Mouse (Mus musculus): Measurements from ENCODE around the gene Actr2. TPM values are rescaled to one million over a fixed set of nuclear protein-coding genes. Genes with fewer than 3 reads are reported as not detected.
"Not testable (repeated sequence)": the region's sequence is repeated elsewhere in the genome, so short reads cannot be mapped to it uniquely, and the experiment has no call there.

The Actr2 gene
- polyA plus RNA-seq, 1 experiment from 2014 or later = 107 TPM

- H3K4me1 ChIP-seq (ENCODE audit: control insufficient read depth, insufficient read depth, low read length) = no peaks in the 10 kb centered on the region
- peaks cover 42% of the 10 kb centered on the region for H3K36me3 ChIP-seq (ENCODE audit: control insufficient read depth, insufficient read depth, low read length)
- DNase-seq (no peak), ATAC-seq (ENCODE audit: low FRiP score, low TSS enrichment) (no peak)
- H3K4me3 ChIP-seq (replicated peaks; ENCODE audit: low read depth, low read length) = no peak overlapping the region
- H3K4me2 ChIP-seq (ENCODE audit: low read length) = no peak overlapping the region
- H3K27ac ChIP-seq (replicated peaks; ENCODE audit: low read depth, low read length) = no peak overlapping the region
- H3K9me3 ChIP-seq (ENCODE audit: control insufficient read depth, low read length) = no peaks in the 10 kb centered on the region
- no peaks in the 10 kb centered on the region for H3K27me3 ChIP-seq (ENCODE audit: control insufficient read depth, insufficient read depth, low read length)
- no peak overlapping the region for H3K9ac ChIP-seq (replicated peaks; ENCODE audit: low read length)
- 94% methylated on average over 1 of the region's 1 CpGs for WGBS
Observed at GRCm38 (mm10) chr11:20066106-20066505, 46.6 kb downstream of the Actr2 start.

DNA sequence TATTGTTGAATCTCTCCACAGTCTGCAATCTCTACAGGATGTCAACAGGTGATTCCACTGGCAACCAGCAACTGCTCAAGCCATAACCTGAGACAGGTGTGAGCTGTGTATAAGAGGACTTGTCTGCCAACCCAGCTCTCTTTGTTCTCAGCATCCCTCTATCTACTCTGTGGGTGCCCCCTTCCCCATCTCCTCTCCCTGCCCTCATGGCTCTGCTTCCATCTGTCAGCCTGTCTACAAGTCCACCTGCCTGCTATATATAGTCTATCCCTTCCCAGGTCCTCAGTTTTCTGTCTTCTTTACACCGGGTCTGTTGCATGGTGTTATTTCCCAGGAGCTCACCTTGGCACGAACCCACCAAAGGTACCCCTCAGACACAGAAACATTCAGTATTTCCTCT, 47.8 kb downstream of the Actr2 start:
- DNase-seq (no peak), ATAC-seq (ENCODE audit: low FRiP score, low TSS enrichment) (no peak)
- Histone ChIP-seq H3K27ac (replicated peaks; ENCODE audit: low read depth, low read length) (no peak overlapping the region), H3K27me3 (ENCODE audit: control insufficient read depth, insufficient read depth, low read length) (no peaks in the 10 kb centered on the region), H3K4me3 (replicated peaks; ENCODE audit: low read depth, low read length) (no peak overlapping the region), H3K4me2 (ENCODE audit: low read length) (no peak overlapping the region), H3K9ac (replicated peaks; ENCODE audit: low read length) (no peak overlapping the region), H3K4me1 (ENCODE audit: control insufficient read depth, insufficient read depth, low read length) (no peaks in the 10 kb centered on the region), H3K9me3 (ENCODE audit: control insufficient read depth, low read length) (no peaks in the 10 kb centered on the region), H3K36me3 (ENCODE audit: control insufficient read depth, insufficient read depth, low read length) (peaks cover 35% of the 10 kb centered on the region)
- 95% methylated on average over 2 of the region's 2 CpGs for WGBS

GRCm38 (mm10) chr11:20064086-20064485, 48.6 kb downstream of the Actr2 start:
- WGBS = 11% methylated on average over 2 of the region's 2 CpGs
- H3K4me2 ChIP-seq (ENCODE audit: low read length); H3K9ac ChIP-seq (replicated peaks; ENCODE audit: low read length); ATAC-seq (ENCODE audit: low FRiP score, low TSS enrichment); H3K27me3 ChIP-seq (ENCODE audit: control insufficient read depth, insufficient read depth, low read length); H3K4me1 ChIP-seq (ENCODE audit: control insufficient read depth, insufficient read depth, low read length); DNase-seq; H3K9me3 ChIP-seq (ENCODE audit: control insufficient read depth, low read length); H3K27ac ChIP-seq (replicated peaks; ENCODE audit: low read depth, low read length); H3K4me3 ChIP-seq (replicated peaks; ENCODE audit: low read depth, low read length): not testable (repeated sequence)
- H3K36me3 ChIP-seq (ENCODE audit: control insufficient read depth, insufficient read depth, low read length) = peaks cover 33% of the 10 kb centered on the region

GRCm38 (mm10) chr11:20062801-20063200, 49.9 kb downstream of the Actr2 start:
- not testable (repeated sequence) for H3K27me3 ChIP-seq (ENCODE audit: control insufficient read depth, insufficient read depth, low read length); ATAC-seq (ENCODE audit: low FRiP score, low TSS enrichment); H3K9ac ChIP-seq (replicated peaks; ENCODE audit: low read length); DNase-seq; H3K4me2 ChIP-seq (ENCODE audit: low read length); H3K9me3 ChIP-seq (ENCODE audit: control insufficient read depth, low read length); H3K27ac ChIP-seq (replicated peaks; ENCODE audit: low read depth, low read length); H3K4me3 ChIP-seq (replicated peaks; ENCODE audit: low read depth, low read length); H3K4me1 ChIP-seq (ENCODE audit: control insufficient read depth, insufficient read depth, low read length)
- peaks cover 36% of the 10 kb centered on the region for H3K36me3 ChIP-seq (ENCODE audit: control insufficient read depth, insufficient read depth, low read length)
- WGBS = 95% methylated on average over 9 of the region's 9 CpGs

GRCm38 (mm10) chr11:20059736-20060135, 53.0 kb downstream of the Actr2 start:
- Histone ChIP-seq H3K36me3 (ENCODE audit: control insufficient read depth, insufficient read depth, low read length) (peaks cover 28% of the 10 kb centered on the region), H3K27me3 (ENCODE audit: control insufficient read depth, insufficient read depth, low read length) (no peaks in the 10 kb centered on the region), H3K9me3 (ENCODE audit: control insufficient read depth, low read length) (no peaks in the 10 kb centered on the region), H3K9ac (replicated peaks; ENCODE audit: low read length) (no peak overlapping the region), H3K4me1 (ENCODE audit: control insufficient read depth, insufficient read depth, low read length) (no peaks in the 10 kb centered on the region), H3K4me3 (replicated peaks; ENCODE audit: low read depth, low read length) (no peak overlapping the region), H3K4me2 (ENCODE audit: low read length) (no peak overlapping the region), H3K27ac (replicated peaks; ENCODE audit: low read depth, low read length) (no peak overlapping the region)
- no peak for DNase-seq
- WGBS = 84% methylated on average over 3 of the region's 3 CpGs
- no peak for ATAC-seq (ENCODE audit: low FRiP score, low TSS enrichment)

- no peak overlapping the region for H3K4me2 ChIP-seq (ENCODE audit: low read length)
- H3K9me3 ChIP-seq (ENCODE audit: control insufficient read depth, low read length) = no peaks in the 10 kb centered on the region
- peaks cover 21% of the 10 kb centered on the region for H3K36me3 ChIP-seq (ENCODE audit: control insufficient read depth, insufficient read depth, low read length)
- ATAC-seq (ENCODE audit: low FRiP score, low TSS enrichment) = no peak
- H3K4me3 ChIP-seq (replicated peaks; ENCODE audit: low read depth, low read length) = no peak overlapping the region
- H3K9ac ChIP-seq (replicated peaks; ENCODE audit: low read length) = no peak overlapping the region
- H3K27me3 ChIP-seq (ENCODE audit: control insufficient read depth, insufficient read depth, low read length) = no peaks in the 10 kb centered on the region
- WGBS = 98% methylated on average over 2 of the region's 2 CpGs
- H3K27ac ChIP-seq (replicated peaks; ENCODE audit: low read depth, low read length) = no peak overlapping the region
- DNase-seq = no peak
- no peaks in the 10 kb centered on the region for H3K4me1 ChIP-seq (ENCODE audit: control insufficient read depth, insufficient read depth, low read length)
Observed at GRCm38 (mm10) chr11:20057429-20057828, 55.3 kb downstream of the Actr2 start.

DNA sequence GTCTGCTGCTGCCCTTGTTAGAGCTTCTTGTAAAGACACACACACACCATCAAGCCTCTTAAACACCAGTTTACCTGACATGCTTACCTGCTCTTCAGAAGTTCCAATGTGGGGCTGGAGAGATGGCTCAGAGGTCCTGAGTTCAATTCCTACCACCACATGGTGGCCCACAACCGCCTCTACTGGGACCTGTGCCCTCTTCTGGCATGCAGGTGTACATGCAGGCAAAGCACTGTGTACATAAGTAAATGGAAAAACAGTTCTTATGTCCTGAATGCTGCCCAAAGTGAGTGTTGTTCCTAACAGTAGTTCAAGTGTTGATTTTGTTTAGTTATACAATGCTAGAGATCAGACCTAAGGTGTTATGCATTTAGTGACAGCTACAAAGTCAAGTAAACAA, 56.5 kb downstream of the Actr2 start:
- Histone ChIP-seq H3K36me3 (ENCODE audit: control insufficient read depth, insufficient read depth, low read length) (peaks cover 21% of the 10 kb centered on the region), H3K9ac (replicated peaks; ENCODE audit: low read length) (no peak overlapping the region), H3K9me3 (ENCODE audit: control insufficient read depth, low read length) (no peaks in the 10 kb centered on the region), H3K27ac (replicated peaks; ENCODE audit: low read depth, low read length) (no peak overlapping the region), H3K27me3 (ENCODE audit: control insufficient read depth, insufficient read depth, low read length) (no peaks in the 10 kb centered on the region), H3K4me3 (replicated peaks; ENCODE audit: low read depth, low read length) (no peak overlapping the region), H3K4me2 (ENCODE audit: low read length) (no peak overlapping the region), H3K4me1 (ENCODE audit: control insufficient read depth, insufficient read depth, low read length) (no peaks in the 10 kb centered on the region)
- DNase-seq = no peak
- no peak for ATAC-seq (ENCODE audit: low FRiP score, low TSS enrichment)
- 83% methylated on average over 1 of the region's 1 CpGs for WGBS

DNA sequence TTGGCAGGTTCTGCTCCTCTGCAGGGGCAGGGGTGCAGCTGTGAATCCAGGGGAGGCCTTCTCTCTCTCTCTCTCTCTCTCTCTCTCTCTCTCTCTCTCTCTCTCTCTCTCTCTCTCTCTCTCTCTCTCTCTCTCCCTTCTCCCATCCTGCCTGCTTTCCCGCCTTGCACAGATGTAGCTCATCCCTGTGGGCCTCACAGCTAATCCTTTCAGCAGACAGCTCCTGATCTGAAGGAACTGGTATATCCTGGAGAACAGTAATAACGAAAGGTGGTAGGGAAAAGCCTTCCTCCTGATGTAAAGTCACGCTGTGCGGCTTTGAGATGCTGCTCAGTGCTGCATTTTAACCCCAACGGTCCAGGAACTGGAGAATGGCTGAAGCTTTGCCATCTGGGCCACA, 58.1 kb downstream of the Actr2 start:
- Histone ChIP-seq H3K27me3 (ENCODE audit: control insufficient read depth, insufficient read depth, low read length) (no peaks in the 10 kb centered on the region), H3K9ac (replicated peaks; ENCODE audit: low read length) (no peak overlapping the region), H3K9me3 (ENCODE audit: control insufficient read depth, low read length) (no peaks in the 10 kb centered on the region), H3K4me1 (ENCODE audit: control insufficient read depth, insufficient read depth, low read length) (no peaks in the 10 kb centered on the region), H3K4me2 (ENCODE audit: low read length) (no peak overlapping the region), H3K4me3 (replicated peaks; ENCODE audit: low read depth, low read length) (no peak overlapping the region), H3K36me3 (ENCODE audit: control insufficient read depth, insufficient read depth, low read length) (peaks cover 17% of the 10 kb centered on the region), H3K27ac (replicated peaks; ENCODE audit: low read depth, low read length) (no peak overlapping the region; the same call in 1 of the 2 replicates)
- ATAC-seq (ENCODE audit: low FRiP score, low TSS enrichment) (no peak; the same call in 1 of the 2 replicates), DNase-seq (peak; percentile 36)
- WGBS = 25% methylated on average over 5 of the region's 5 CpGs

DNA sequence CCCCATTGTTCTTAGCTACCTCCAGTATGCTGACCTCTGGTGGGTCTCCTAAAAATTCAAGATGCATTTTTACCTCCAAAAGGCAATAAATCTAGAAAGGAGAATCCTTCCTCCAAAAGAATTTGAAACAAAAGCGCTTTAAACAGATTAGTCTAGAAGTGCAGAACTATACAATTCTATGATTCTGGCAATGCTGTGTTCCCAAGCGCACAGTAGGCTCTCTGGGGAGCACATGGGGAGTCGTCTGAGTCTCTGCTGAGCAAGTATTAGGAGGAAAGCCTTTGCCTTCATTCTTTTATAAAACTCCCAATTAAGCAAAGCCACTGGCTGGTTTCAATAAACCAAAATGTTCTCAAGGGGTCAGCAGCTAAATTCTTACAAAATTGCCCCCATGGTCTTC, 58.8 kb downstream of the Actr2 start:
- no peaks in the 10 kb centered on the region for H3K4me1 ChIP-seq (ENCODE audit: control insufficient read depth, insufficient read depth, low read length)
- DNase-seq (no peak), ATAC-seq (ENCODE audit: low FRiP score, low TSS enrichment) (no peak)
- no peak overlapping the region for H3K27ac ChIP-seq (replicated peaks; ENCODE audit: low read depth, low read length)
- peaks cover 12% of the 10 kb centered on the region for H3K36me3 ChIP-seq (ENCODE audit: control insufficient read depth, insufficient read depth, low read length)
- H3K4me3 ChIP-seq (replicated peaks; ENCODE audit: low read depth, low read length) = no peak overlapping the region
- no peak overlapping the region for H3K4me2 ChIP-seq (ENCODE audit: low read length)
- 75% methylated on average over 3 of the region's 3 CpGs for WGBS
- H3K27me3 ChIP-seq (ENCODE audit: control insufficient read depth, insufficient read depth, low read length) = no peaks in the 10 kb centered on the region
- no peak overlapping the region for H3K9ac ChIP-seq (replicated peaks; ENCODE audit: low read length)
- H3K9me3 ChIP-seq (ENCODE audit: control insufficient read depth, low read length) = no peaks in the 10 kb centered on the region
